Mouse (Mus musculus): ENCODE measurements at regions not wholly inside any gene's neighbourhood (a gene's known extent, or its start where the extent isn't known, plus 50 kb on each side); places are given as distances from the start of the nearest gene placed in this dataset.

- no peak for DNase-seq (ENCODE audit: extremely low read depth, low read depth)
Measured at GRCm38 (mm10) chr5:106392213-106392612, 65.8 kb downstream of the Barhl2 start.

DNA sequence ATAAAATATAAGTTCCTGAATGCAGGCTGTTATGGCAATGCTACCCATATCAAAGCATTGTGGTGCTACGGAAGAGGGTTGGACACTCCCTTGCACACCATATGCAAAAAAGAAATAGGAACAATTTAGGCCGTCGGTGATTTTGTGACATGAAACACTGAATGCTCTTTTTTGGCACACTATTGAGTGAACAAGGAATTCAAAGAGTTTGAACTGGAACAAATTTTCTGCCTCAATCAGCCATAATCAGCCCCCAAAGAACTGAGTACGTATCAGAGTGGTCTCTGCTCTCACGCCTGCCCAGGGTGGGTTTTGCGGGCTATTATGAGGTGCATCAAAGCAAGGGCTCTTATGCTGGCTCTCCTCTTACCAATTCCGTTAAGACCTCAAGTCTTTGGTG, 71.3 kb downstream of the Barhl2 start:
- no peak for DNase-seq (ENCODE audit: extremely low read depth, low read depth)

DNA sequence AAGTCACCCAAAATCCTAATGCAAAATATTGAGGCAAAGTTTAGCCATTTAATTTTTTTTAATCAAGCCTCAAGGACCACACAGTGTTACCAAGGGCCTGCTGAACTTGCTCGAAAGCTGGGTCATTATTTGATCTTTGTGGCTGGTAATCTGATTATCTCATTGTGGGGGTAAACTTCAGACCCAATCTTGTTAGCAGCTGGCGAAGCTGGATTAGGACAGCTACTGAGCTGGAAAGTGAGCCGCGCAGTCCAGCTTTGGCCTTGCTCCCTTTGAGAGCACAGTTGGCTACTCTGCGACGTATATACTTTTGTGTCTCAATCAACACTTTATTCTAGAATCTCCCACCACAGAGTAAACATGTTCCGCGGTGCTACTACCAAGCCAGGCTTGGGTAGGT, 72.1 kb downstream of the Barhl2 start:
- DNase-seq (ENCODE audit: extremely low read depth, low read depth) = no peak

DNA sequence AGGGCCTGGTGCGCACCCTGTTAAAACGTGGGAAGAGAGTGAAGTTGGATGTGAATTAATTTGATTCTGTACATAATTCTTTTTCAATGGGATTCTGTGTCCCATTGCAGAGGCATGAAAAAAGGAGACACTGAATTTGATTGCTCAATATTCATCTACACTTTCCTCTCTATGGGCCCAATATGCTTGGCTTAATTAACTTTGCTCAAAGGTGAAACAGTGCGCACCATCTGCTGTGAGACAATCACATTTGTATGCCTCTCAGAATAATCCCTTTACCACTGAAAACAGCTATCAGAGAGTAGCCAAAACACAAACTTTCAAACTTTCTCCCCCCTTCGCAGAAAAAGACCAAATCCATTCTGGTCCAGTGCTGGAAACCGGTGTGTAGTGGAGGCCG, 72.7 kb downstream of the Barhl2 start:
- no peak for DNase-seq (ENCODE audit: extremely low read depth, low read depth)

- no peak for DNase-seq (ENCODE audit: extremely low read depth, low read depth)
Measured at GRCm38 (mm10) chr5:106384138-106384770, 73.7 kb downstream of the Barhl2 start.

GRCm38 (mm10) chr5:106381919-106382318, 76.0 kb downstream of the Barhl2 start:
- DNase-seq (ENCODE audit: extremely low read depth, low read depth) = no peak

- no peak for DNase-seq (ENCODE audit: extremely low read depth, low read depth)
Measured at GRCm38 (mm10) chr5:106380631-106381285, 77.2 kb downstream of the Barhl2 start.

- no peak for DNase-seq (ENCODE audit: extremely low read depth, low read depth)
Measured at GRCm38 (mm10) chr5:106376781-106377525, 81.0 kb downstream of the Barhl2 start.

DNA sequence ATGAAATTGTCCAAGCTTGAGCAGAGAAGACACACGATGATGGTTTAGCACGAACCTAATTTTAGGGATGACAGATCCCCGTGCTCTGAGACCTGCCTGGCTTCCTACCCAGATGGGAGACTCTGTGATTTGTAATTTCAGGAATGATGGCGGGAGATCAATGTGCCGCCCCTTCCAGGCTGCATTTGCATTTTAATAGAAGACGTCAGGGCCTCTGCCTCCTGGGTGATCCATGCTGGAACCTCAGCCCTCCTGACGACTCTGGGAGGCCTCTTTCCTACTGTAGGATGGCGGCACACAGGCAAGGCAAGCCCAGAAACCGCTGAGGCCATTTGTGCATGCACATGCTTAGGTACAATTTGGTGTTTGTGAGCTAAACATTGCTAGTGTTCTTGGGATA, 90.1 kb downstream of the Barhl2 start:
- no peak for DNase-seq (ENCODE audit: extremely low read depth, low read depth)

GRCm38 (mm10) chr5:106367312-106367711, 90.7 kb downstream of the Barhl2 start:
- no peak for DNase-seq (ENCODE audit: extremely low read depth, low read depth)

DNA sequence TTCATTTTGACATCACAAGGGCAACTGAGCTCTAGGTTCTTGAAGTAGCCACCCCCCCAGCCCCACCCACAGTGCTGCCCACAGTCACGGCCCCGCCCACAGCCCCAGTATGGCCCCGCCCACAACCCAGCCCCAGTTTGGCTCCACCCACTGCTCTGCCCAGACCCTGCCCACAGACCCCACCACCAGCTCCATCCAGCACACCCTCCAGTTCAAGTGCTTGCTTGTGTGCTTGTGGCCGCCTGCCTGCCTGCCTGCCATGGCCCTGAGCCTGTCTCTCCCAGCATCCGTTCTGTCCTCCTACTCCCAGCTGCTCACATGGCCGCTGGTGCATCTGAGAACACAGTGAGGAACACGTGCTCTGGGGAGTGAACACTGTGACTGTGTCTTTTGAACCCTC, 92.0 kb downstream of the Barhl2 start:
- DNase-seq (ENCODE audit: extremely low read depth, low read depth) = no peak

GRCm38 (mm10) chr5:106365094-106365493, 92.9 kb downstream of the Barhl2 start:
- no peak for DNase-seq (ENCODE audit: extremely low read depth, low read depth)

GRCm38 (mm10) chr5:106351348-106351747, 106.6 kb downstream of the Barhl2 start:
- DNase-seq (ENCODE audit: extremely low read depth, low read depth) = no peak

DNA sequence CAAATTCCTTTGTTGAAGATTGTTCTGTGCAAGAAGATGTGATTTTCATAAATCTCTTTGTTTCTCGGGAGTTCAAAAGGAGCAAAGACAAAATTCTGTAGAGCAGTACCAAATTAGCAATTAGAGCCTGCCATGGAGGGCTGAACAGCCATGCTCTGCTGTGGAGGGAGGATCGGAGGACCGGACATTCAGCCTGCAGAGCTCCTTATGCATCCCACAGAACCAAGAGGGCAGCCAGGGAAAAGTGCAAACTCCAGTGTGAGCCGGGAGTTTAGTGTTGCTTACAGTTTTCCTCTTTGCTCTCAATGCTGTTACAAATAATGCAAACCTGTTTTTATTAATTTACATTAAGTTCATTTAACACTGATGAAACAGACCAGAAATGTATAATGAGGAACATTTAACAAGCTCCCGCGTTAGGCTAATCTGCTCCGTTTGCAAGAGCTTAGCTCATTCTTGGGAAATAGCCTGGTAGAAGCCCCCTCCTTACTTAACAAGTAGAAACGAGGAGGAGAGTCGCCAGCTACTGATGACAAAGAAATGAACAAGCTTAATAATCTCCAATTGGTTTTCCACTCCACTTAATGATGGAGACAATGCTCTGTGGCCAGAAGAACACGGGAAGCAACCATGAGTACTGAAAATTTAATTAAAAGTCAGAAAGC, 108.0 kb downstream of the Barhl2 start:
- DNase-seq (ENCODE audit: extremely low read depth, low read depth) = no peak

DNA sequence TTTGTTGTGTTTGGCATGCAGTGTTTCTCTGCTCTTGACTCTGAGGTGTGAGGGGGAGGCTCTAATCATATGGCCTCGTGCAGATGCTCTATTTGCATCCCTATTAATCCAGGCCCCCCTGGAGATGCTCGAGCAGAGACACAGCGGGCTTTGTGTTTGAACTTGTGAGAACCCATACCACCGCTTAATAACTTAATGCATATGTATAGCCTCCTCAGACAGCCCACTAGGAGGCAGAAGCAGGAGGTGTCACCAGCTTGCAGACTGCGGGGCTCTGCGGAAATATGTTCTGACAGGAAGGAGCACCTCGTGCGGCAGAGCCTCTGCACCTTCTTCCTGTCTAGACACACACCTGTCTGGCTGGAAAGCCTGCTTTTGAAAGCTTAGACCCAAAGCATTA, 113.7 kb downstream of the Barhl2 start:
- no peak for DNase-seq (ENCODE audit: extremely low read depth, low read depth)

GRCm38 (mm10) chr5:106343601-106344000, 114.4 kb downstream of the Barhl2 start:
- DNase-seq (ENCODE audit: extremely low read depth, low read depth) = no peak

GRCm38 (mm10) chr5:106341361-106341760, 116.6 kb downstream of the Barhl2 start:
- DNase-seq (ENCODE audit: extremely low read depth, low read depth) = no peak

DNA sequence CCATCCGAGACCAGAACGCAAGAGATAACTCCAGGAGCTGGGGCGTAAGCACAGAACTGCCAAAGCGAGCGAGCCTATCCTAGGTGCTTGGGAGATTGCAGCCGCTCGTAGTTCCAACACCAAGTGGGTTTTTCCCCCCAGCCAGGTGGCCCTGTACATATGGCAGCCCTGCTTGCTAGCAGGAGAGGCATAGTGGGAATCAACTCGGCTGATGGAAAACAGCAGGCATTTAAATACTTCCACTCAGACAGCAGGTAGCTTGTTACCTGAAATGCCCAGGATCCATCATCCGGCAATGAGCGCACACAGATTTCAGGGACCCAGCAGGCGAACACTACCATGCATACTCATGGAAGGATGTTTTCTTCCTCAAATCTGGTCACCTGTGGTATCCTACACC, 122.3 kb downstream of the Barhl2 start:
- no peak for DNase-seq (ENCODE audit: extremely low read depth, low read depth)

GRCm38 (mm10) chr5:106327592-106328150, 130.3 kb downstream of the Barhl2 start:
- DNase-seq (ENCODE audit: extremely low read depth, low read depth) = no peak

DNA sequence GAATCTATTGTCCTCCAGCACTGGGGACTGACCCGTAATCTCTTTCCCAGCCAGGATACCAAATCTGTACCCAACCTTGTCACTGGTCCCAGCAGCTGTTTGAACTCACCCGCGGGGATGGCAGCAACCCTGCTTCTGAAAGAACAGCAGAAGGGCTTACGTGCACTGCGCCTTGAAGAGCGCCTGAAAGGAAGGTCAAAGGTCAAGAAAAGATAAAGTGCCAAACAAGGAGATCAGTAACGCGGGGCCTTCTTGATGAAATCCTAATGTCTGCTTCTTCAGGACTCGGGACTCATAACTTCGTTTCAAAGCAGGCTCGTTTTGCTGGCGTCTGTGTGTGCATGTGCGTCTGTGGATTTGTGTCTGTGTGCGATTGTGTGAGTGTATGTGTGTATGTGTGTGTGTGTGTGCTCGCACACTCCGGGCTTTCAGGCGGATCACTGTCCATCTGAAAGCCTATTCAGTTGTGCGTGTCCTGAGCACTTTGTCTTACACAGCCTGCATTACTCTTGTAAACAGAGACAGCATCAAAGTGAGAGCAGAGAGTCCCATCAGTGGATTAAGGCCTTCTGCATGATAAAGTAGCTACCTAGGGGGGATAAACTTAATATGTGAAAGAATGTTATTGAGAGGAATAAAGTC, 135.3 kb downstream of the Barhl2 start:
- no peak for DNase-seq (ENCODE audit: extremely low read depth, low read depth)

DNA sequence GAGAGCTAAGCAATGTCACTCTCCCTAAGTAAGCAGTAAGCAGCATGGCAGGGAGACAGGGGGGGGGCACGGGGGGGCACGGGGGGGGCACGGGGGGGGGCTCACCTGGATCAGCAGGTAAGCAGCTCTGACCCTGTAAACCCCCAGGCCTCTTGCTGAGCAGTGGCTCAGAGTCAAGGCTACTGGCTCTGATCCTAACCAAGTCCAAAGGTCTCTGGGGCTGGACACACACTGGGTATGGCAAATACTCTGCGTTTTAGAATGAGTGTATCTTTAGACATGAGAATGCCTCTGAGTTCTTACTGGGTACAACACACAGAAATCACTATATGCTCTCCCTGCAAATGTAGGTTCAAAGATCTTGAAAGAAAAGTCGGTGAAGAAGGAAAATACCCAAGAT, 136.5 kb downstream of the Barhl2 start:
- no peak for DNase-seq (ENCODE audit: extremely low read depth, low read depth)

Data from MEL-GATA-1-ER (cell line).